Mouse (Mus musculus) forebrain, embryonic 14.5 days (tissue): ENCODE measurements around the gene L3mbtl1. TPM values are rescaled to one million over a fixed set of nuclear protein-coding genes. Genes with fewer than 3 reads are reported as not detected.
A peak's percentile ranks its signal among the peaks of the same experiment; 100 is the strongest.

ENCODE experiments used
- ATAC-seq: fragments of 200-750 bp; cut with Nextera tagmentation; 2 replicates; pipeline ENCODE4 v1.8.0; 2017; ENCODE audit warnings: mild to moderate bottlenecking, moderate library complexity
- DNase-seq: peaks from one replicate; pipeline ENCODE4 v3.0.0-alpha.2; 2015; ENCODE audit warnings: low spot score
- H3K27ac ChIP-seq: fragments of 300-500 bp; sonication (generic); 2 replicates; pipeline ENCODE4 v1.5.1; 2014; ENCODE audit warnings: low read depth, mild to moderate bottlenecking, control low read depth, low read length, moderate library complexity
- H3K27me3 ChIP-seq: fragments of 300-500 bp; sonication (generic); replicated peaks from 2 replicates; pipeline ENCODE4 v1.6.1; 2014; ENCODE audit warnings: low read length, control low read depth, mixed read lengths; ENCODE audit not compliant: control insufficient read depth, insufficient read depth
- H3K36me3 ChIP-seq: fragments of 300-500 bp; sonication (generic); 2 replicates; pipeline ENCODE4 v1.6.1; 2014; ENCODE audit warnings: low read length, control low read depth; ENCODE audit not compliant: control insufficient read depth, insufficient read depth
- H3K4me1 ChIP-seq: fragments of 300-500 bp; sonication (generic); 2 replicates; pipeline ENCODE4 v1.6.1; 2014; ENCODE audit warnings: antibody characterized with exemption, low read length, control low read depth; ENCODE audit not compliant: control insufficient read depth, insufficient read depth
- H3K4me2 ChIP-seq: fragments of 300-500 bp; sonication (generic); 2 replicates; pipeline ENCODE4 v1.6.1; 2014; ENCODE audit warnings: mild to moderate bottlenecking, control low read depth, low read length
- H3K4me3 ChIP-seq: fragments of 300-500 bp; sonication (generic); 2 replicates; pipeline ENCODE4 v1.5.1; 2014; ENCODE audit warnings: low read depth, low read length, control low read depth
- H3K9ac ChIP-seq: fragments of 300-500 bp; sonication (generic); 2 replicates; pipeline ENCODE4 v1.6.1; 2014; ENCODE audit warnings: mild to moderate bottlenecking, low read length, control low read depth, moderate library complexity
- H3K9me3 ChIP-seq: fragments of 300-500 bp; sonication (generic); replicated peaks from 2 replicates; pipeline ENCODE4 v1.6.1; 2016; ENCODE audit warnings: low read length, control low read depth, mixed read lengths; ENCODE audit not compliant: control insufficient read depth
- WGBS: fragments of 180-500 bp; shearing (Covaris S2); extraction: QIAGEN DNeasy Blood & Tissue Kit; methylation state at CpG from one replicate; pipeline ENCODE4 v1.1.7; 2014; 5-methylcytosine and 5-hydroxymethylcytosine counted together
- polyA plus RNA-seq: library from polyadenylated mRNA; unstranded; fragments of >200 nt; fragmentation: Nextera tagmentation; extraction: Ambion mirVana; gene quantifications from 2 replicates; pipeline ENCODE4 v1.2.1, GENCODE M21; 2014

Gene L3mbtl1
- polyA plus RNA-seq, 1 experiment from 2014 or later, result 0.11 TPM

- WGBS, result 59% methylated on average over 11 of the region's 11 CpGs
- H3K4me3 ChIP-seq, result no peak overlapping the region
- peak overlapping the region; percentile 4; the same call in 1 of the 2 replicates for H3K27ac ChIP-seq
- peak; percentile 76 for ATAC-seq
- H3K27me3 ChIP-seq, result no peaks in the 10 kb centered on the region
- H3K4me1 ChIP-seq, result peaks cover 12% of the 10 kb centered on the region
- H3K9me3 ChIP-seq, result no peaks in the 10 kb centered on the region
- H3K4me2 ChIP-seq, result no peak overlapping the region
- no peak overlapping the region for H3K9ac ChIP-seq
- peak; percentile 83 for DNase-seq
- H3K36me3 ChIP-seq, result no peaks in the 10 kb centered on the region
Observed at GRCm38 (mm10) chr2:162975157-162975775, 32.0 kb downstream of the L3mbtl1 start.

GRCm38 (mm10) chr2:162976001-162976400 is 32.7 kb downstream of the L3mbtl1 start:
- no peak overlapping the region for H3K4me3 ChIP-seq
- ATAC-seq (no peak), DNase-seq (peak; percentile 33)
- no peaks in the 10 kb centered on the region for H3K9me3 ChIP-seq
- WGBS, result 70% methylated on average over 4 of the region's 4 CpGs
- H3K9ac ChIP-seq, result no peak overlapping the region
- H3K4me2 ChIP-seq, result no peak overlapping the region
- no peaks in the 10 kb centered on the region for H3K27me3 ChIP-seq
- H3K36me3 ChIP-seq, result no peaks in the 10 kb centered on the region
- peaks cover 12% of the 10 kb centered on the region for H3K4me1 ChIP-seq
- no peak overlapping the region for H3K27ac ChIP-seq

- H3K9ac ChIP-seq, result no peak overlapping the region
- no peaks in the 10 kb centered on the region for H3K36me3 ChIP-seq
- 91% methylated on average over 6 of the region's 6 CpGs for WGBS
- no peaks in the 10 kb centered on the region for H3K4me1 ChIP-seq
- no peaks in the 10 kb centered on the region for H3K27me3 ChIP-seq
- ATAC-seq (no peak), DNase-seq (no peak)
- H3K4me2 ChIP-seq, result no peak overlapping the region
- no peak overlapping the region for H3K27ac ChIP-seq
- no peak overlapping the region for H3K4me3 ChIP-seq
- H3K9me3 ChIP-seq, result no peaks in the 10 kb centered on the region
Observed at GRCm38 (mm10) chr2:162984381-162984780, 41.1 kb downstream of the L3mbtl1 start.

GRCm38 (mm10) chr2:162985923-162986322 is 42.7 kb downstream of the L3mbtl1 start:
- no peak for ATAC-seq
- Histone ChIP-seq H3K4me3 (no peak overlapping the region), H3K4me2 (no peak overlapping the region), H3K4me1 (no peaks in the 10 kb centered on the region), H3K9me3 (no peaks in the 10 kb centered on the region), H3K9ac (no peak overlapping the region), H3K27me3 (no peaks in the 10 kb centered on the region), H3K36me3 (no peaks in the 10 kb centered on the region), H3K27ac (no peak overlapping the region)
- WGBS, result 31% methylated on average over 3 of the region's 3 CpGs
- peak; percentile 69 for DNase-seq

GRCm38 (mm10) chr2:162986764-162987163 is 43.5 kb downstream of the L3mbtl1 start:
- Histone ChIP-seq H3K4me2 (no peak overlapping the region), H3K4me3 (no peak overlapping the region), H3K4me1 (no peaks in the 10 kb centered on the region), H3K27me3 (no peaks in the 10 kb centered on the region), H3K27ac (no peak overlapping the region), H3K9ac (no peak overlapping the region), H3K36me3 (no peaks in the 10 kb centered on the region), H3K9me3 (no peaks in the 10 kb centered on the region)
- 88% methylated on average over 3 of the region's 3 CpGs for WGBS
- no peak for DNase-seq
- no peak for ATAC-seq

- Histone ChIP-seq H3K4me1 (no peaks in the 10 kb centered on the region), H3K9me3 (no peaks in the 10 kb centered on the region), H3K36me3 (no peaks in the 10 kb centered on the region), H3K4me3 (no peak within 1 kb of the TSS), H3K4me2 (no peak within 1 kb of the TSS), H3K27ac (no peak within 1 kb of the TSS), H3K9ac (no peak within 1 kb of the TSS), H3K27me3 (no peaks in the 10 kb centered on the region)
- 75% methylated on average over 8 of the region's 8 CpGs for WGBS
- ATAC-seq, result no peak
- no peak for DNase-seq
Observed at GRCm38 (mm10) chr2:162987218-162987617, 43.9 kb downstream of the L3mbtl1 start, which contains the start of gene Sgk2. Gene Sgk2, plus strand, starts transcription at chr2:162987330.

- DNase-seq (no peak), ATAC-seq (no peak)
- Histone ChIP-seq H3K9ac (no peak overlapping the region), H3K27me3 (no peaks in the 10 kb centered on the region), H3K27ac (no peak overlapping the region), H3K36me3 (no peaks in the 10 kb centered on the region), H3K9me3 (no peaks in the 10 kb centered on the region), H3K4me1 (no peaks in the 10 kb centered on the region), H3K4me2 (no peak overlapping the region), H3K4me3 (no peak overlapping the region)
- WGBS, result 91% methylated on average over 4 of the region's 4 CpGs
Observed at GRCm38 (mm10) chr2:162988235-162988634, 45.0 kb downstream of the L3mbtl1 start.

- no peak for DNase-seq
- WGBS, result 30% methylated on average over 6 of the region's 6 CpGs
- ATAC-seq, result no peak
- Histone ChIP-seq H3K9me3 (no peaks in the 10 kb centered on the region), H3K27ac (no peak overlapping the region), H3K4me1 (no peaks in the 10 kb centered on the region), H3K4me3 (no peak overlapping the region), H3K27me3 (no peaks in the 10 kb centered on the region), H3K36me3 (no peaks in the 10 kb centered on the region), H3K4me2 (no peak overlapping the region), H3K9ac (no peak overlapping the region)
Observed at GRCm38 (mm10) chr2:162991394-162992083, 48.3 kb downstream of the L3mbtl1 start.

- ATAC-seq, result no peak
- Histone ChIP-seq H3K4me1 (no peaks in the 10 kb centered on the region), H3K27me3 (no peaks in the 10 kb centered on the region), H3K27ac (no peak overlapping the region), H3K4me2 (no peak overlapping the region), H3K9ac (no peak overlapping the region), H3K9me3 (no peaks in the 10 kb centered on the region), H3K36me3 (no peaks in the 10 kb centered on the region), H3K4me3 (no peak overlapping the region)
- DNase-seq, result no peak
Observed at GRCm38 (mm10) chr2:162992084-162992437, 48.8 kb downstream of the L3mbtl1 start.
